Comparison of ENCODE assay signal across 26 mouse cellular contexts in the genomic region with DNA sequence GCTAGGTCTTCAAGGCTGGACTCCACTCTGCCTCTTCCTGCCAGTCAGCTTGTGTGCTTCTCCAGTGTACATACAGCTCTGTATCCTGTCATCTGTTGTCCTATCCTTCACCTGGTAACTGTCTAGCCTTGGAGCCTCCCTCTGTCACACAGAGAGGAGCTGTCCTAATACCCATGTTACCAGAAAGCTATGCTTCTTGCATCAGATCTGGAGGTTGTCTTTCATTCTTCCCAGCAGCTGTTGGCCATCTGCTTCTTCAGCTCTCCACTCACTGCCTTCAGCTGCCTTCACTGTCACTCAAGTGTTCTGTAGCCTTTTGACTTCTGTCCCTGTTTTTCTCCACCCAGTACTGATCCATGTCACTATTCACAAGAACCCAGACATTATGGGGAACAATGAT. TPM values are rescaled to one million over a fixed set of nuclear protein-coding genes. Genes with fewer than 3 reads are reported as not detected.
DNase-seq lines count a peak whose midpoint lies in the region; ATAC-seq and TF ChIP-seq lines count a peak whose summit lies in the region.
"Had no signal": no experiment of that assay in that cellular context is flagged by ENCODE, and none has a peak within 500 bp of the region (broad histone marks: within the 10 kb centered on the region; RNA-seq: fewer than 3 reads in every experiment).

No protein-coding gene starts in this region.

- peaks cover 49% of the 10 kb centered on the region for H3K36me3 ChIP-seq in embryonic facial prominence, embryonic 14.5 days (ENCODE audit: control insufficient read depth, insufficient read depth, low read length)
- H3K36me3 ChIP-seq in embryonic facial prominence, embryonic 10.5 days (replicated peaks): peaks cover 73% of the 10 kb centered on the region
- peaks cover 15% of the 10 kb centered on the region for H3K36me3 ChIP-seq in lung, embryonic 16.5 days (ENCODE audit: control insufficient read depth, insufficient read depth, low read length)
- peaks cover 54% of the 10 kb centered on the region for H3K36me3 ChIP-seq in limb, embryonic 13.5 days

- no peaks in the 10 kb centered on the region for H3K27me3 ChIP-seq in embryonic facial prominence, embryonic 14.5 days (replicated peaks; ENCODE audit: control insufficient read depth, insufficient read depth, low read length)
- no peaks in the 10 kb centered on the region for H3K27me3 ChIP-seq in embryonic facial prominence, embryonic 10.5 days (replicated peaks; ENCODE audit: low read depth, poor library complexity, severe bottlenecking)
- H3K27me3 ChIP-seq in lung, embryonic 16.5 days (ENCODE audit: control insufficient read depth, insufficient read depth, low read depth, low read length): no peaks in the 10 kb centered on the region
- H3K27me3 ChIP-seq in limb, embryonic 13.5 days: no peaks in the 10 kb centered on the region
- H3K27me3 ChIP-seq: embryonic facial prominence, embryonic 12.5 days; forebrain, embryonic 13.5 days; heart, embryonic 15.5 days had no signal

- 0 out of 2 replicates have a peak, but pooled peaks have one; percentile 51 for ATAC-seq in embryonic facial prominence, embryonic 14.5 days (ENCODE audit: low read depth)
- ATAC-seq in lung, embryonic 16.5 days (ENCODE audit: low read depth): peak; percentile 30; the same call in 1 of the 2 replicates
- ATAC-seq in limb, embryonic 13.5 days (ENCODE audit: low FRiP score, low read depth): peak; percentile 49
- ATAC-seq: forebrain, embryonic 13.5 days; forebrain, postnatal 0 days; hindbrain, embryonic 16.5 days had no signal

- H3K4me2 ChIP-seq in embryonic facial prominence, embryonic 14.5 days (ENCODE audit: low read depth, low read length): no peak overlapping the region
- no peak overlapping the region for H3K4me2 ChIP-seq in lung, embryonic 16.5 days (ENCODE audit: low read depth, low read length)
- H3K4me2 ChIP-seq in limb, embryonic 13.5 days (replicated peaks): no peak overlapping the region
- H3K4me2 ChIP-seq: embryonic facial prominence, embryonic 12.5 days; forebrain, embryonic 13.5 days; heart, embryonic 11.5 days; heart, embryonic 15.5 days had no signal

- no peak overlapping the region for H3K4me3 ChIP-seq in embryonic facial prominence, embryonic 14.5 days (ENCODE audit: low read depth, low read length)
- no peak overlapping the region for H3K4me3 ChIP-seq in embryonic facial prominence, embryonic 10.5 days
- H3K4me3 ChIP-seq in lung, embryonic 16.5 days (ENCODE audit: low read length): no peak overlapping the region
- H3K4me3 ChIP-seq in lung, adult 2 months (replicated peaks; ENCODE audit: extremely low read depth, low read depth, low read length): no peak overlapping the region
- H3K4me3 ChIP-seq in limb, embryonic 13.5 days: no peak overlapping the region
- H3K4me3 ChIP-seq: embryonic facial prominence, embryonic 12.5 days; forebrain, embryonic 13.5 days; heart, adult 2 months; heart, embryonic 15.5 days; hindbrain, embryonic 10.5 days had no signal

- no peaks in the 10 kb centered on the region for H3K9me3 ChIP-seq in embryonic facial prominence, embryonic 14.5 days (ENCODE audit: control insufficient read depth, low read length)
- H3K9me3 ChIP-seq in embryonic facial prominence, embryonic 10.5 days: no peaks in the 10 kb centered on the region
- no peaks in the 10 kb centered on the region for H3K9me3 ChIP-seq in lung, embryonic 16.5 days (ENCODE audit: control insufficient read depth, low read length)
- H3K9me3 ChIP-seq in limb, embryonic 13.5 days: no peaks in the 10 kb centered on the region
- H3K9me3 ChIP-seq: embryonic facial prominence, embryonic 12.5 days; forebrain, embryonic 13.5 days; heart, embryonic 15.5 days; hindbrain, embryonic 10.5 days had no signal

- TF ChIP-seq POLR2A in lung, adult 2 months (IDR thresholded peaks at IDR 0.05; ENCODE audit: borderline replicate concordance, extremely low read depth, low read depth, low read length): no peak

- no peak overlapping the region for H3K9ac ChIP-seq in embryonic facial prominence, embryonic 14.5 days (ENCODE audit: low read depth, low read length)
- no peak overlapping the region for H3K9ac ChIP-seq in lung, embryonic 16.5 days (ENCODE audit: low read length)
- no peak overlapping the region for H3K9ac ChIP-seq in limb, embryonic 13.5 days
- H3K9ac ChIP-seq: embryonic facial prominence, embryonic 12.5 days; forebrain, embryonic 13.5 days; forebrain, postnatal 0 days; heart, embryonic 15.5 days had no signal

- H3K27ac ChIP-seq in embryonic facial prominence, embryonic 14.5 days (replicated peaks; ENCODE audit: low read depth, low read length): no peak overlapping the region
- H3K27ac ChIP-seq in embryonic facial prominence, embryonic 10.5 days (replicated peaks): no peak overlapping the region
- H3K27ac ChIP-seq in lung, embryonic 16.5 days (ENCODE audit: low read length): no peak overlapping the region
- no peak overlapping the region for H3K27ac ChIP-seq in limb, embryonic 13.5 days
- H3K27ac ChIP-seq: embryonic facial prominence, embryonic 12.5 days; forebrain, embryonic 13.5 days; heart, adult 2 months; heart, embryonic 15.5 days; hindbrain, embryonic 10.5 days had no signal

- no peak for TF ChIP-seq CTCF in lung, adult 2 months (IDR thresholded peaks at IDR 0.05; ENCODE audit: insufficient read depth, low read length)

- no peaks in the 10 kb centered on the region for H3K4me1 ChIP-seq in embryonic facial prominence, embryonic 14.5 days (ENCODE audit: control insufficient read depth, insufficient read depth, low read length)
- H3K4me1 ChIP-seq in embryonic facial prominence, embryonic 10.5 days: peaks cover 16% of the 10 kb centered on the region; the same call in 1 of the 2 replicates
- H3K4me1 ChIP-seq in lung, embryonic 16.5 days (replicated peaks; ENCODE audit: control insufficient read depth, insufficient read depth, low read length): no peaks in the 10 kb centered on the region; the same call in 1 of the 2 replicates
- no peaks in the 10 kb centered on the region; the same call in 1 of the 2 replicates for H3K4me1 ChIP-seq in lung, adult 2 months (ENCODE audit: control insufficient read depth, insufficient read depth, low read length)
- 0 out of 2 replicates have a peak, but pooled peaks cover 9% of the 10 kb centered on the region for H3K4me1 ChIP-seq in limb, embryonic 13.5 days
- H3K4me1 ChIP-seq: embryonic facial prominence, embryonic 12.5 days; forebrain, embryonic 13.5 days had no signal

- peak; percentile 54 for DNase-seq in embryonic facial prominence, embryonic 14.5 days (ENCODE audit: low spot score)
- DNase-seq in embryonic facial prominence, embryonic 10.5 days (ENCODE audit: low spot score): no peak
- no peak for DNase-seq in lung, adult 2 months
- DNase-seq in 3T3-L1 (ENCODE audit: low read depth, low spot score): peak; percentile 48
- no peak for DNase-seq in heart, postnatal 36 days
- no peak for DNase-seq in cerebellum, postnatal 14 days
- DNase-seq: adrenal gland, adult 8-10 months; adrenal gland, postnatal 36 days; cerebellum, adult 2 months; cerebellum, postnatal 10 days; embryo, embryonic 11 days; forebrain, postnatal 0 days; gastrocnemius, postnatal 14 days; heart, adult 2 months; heart, postnatal 14 days had no signal

- intact Hi-C loops in heart, postnatal 36 days (cut with DNase I): no loop called here

RNA-seq across cellular contexts. Expression of gene 1700010B08Rik, which starts 29.4 kb away (rescaled TPM):
- not detected in 2 replicates for polyA plus RNA-seq in embryonic facial prominence, embryonic 14.5 days (2014; fragmentation: Nextera tagmentation; extraction: Ambion mirVana)
- polyA plus RNA-seq in embryonic facial prominence, embryonic 10.5 days (2016; fragmentation: Nextera tagmentation; extraction: Ambion mirVana): not detected in 2 replicates
- polyA plus RNA-seq in lung, embryonic 16.5 days (2015; fragmentation: Nextera tagmentation; extraction: Ambion mirVana): not detected in 2 replicates
- not detected in 2 replicates for polyA plus RNA-seq in lung, adult 2 months (2012; rRNA removed)
- not detected in 2 replicates for polyA plus RNA-seq in limb, embryonic 13.5 days (2015; fragmentation: Nextera tagmentation; extraction: Ambion mirVana)
- total RNA-seq in heart, postnatal 36 days (2021): not detected
- total RNA-seq: adrenal gland, postnatal 36 days; common myeloid progenitor, adult 5-6 weeks; forebrain, postnatal 0 days; gastrocnemius, adult 18-20 months; gastrocnemius, postnatal 14 days; heart, adult 2 months; heart, postnatal 14 days had no signal
- polyA plus RNA-seq: C2C12; cerebellum, adult 2 months; embryonic facial prominence, embryonic 12.5 days; forebrain, embryonic 13.5 days; forebrain, postnatal 0 days; heart, embryonic 11.5 days; heart, embryonic 15.5 days; hindbrain, embryonic 10.5 days; hindbrain, embryonic 16.5 days had no signal

RNA-seq across cellular contexts. Expression of gene Rab22a, which starts 30.3 kb away (rescaled TPM):
- 47.5 and 50.8 TPM in 2 replicates for polyA plus RNA-seq in embryonic facial prominence, embryonic 14.5 days (2014; fragmentation: Nextera tagmentation; extraction: Ambion mirVana)
- 24.2 and 24.6 TPM in 2 replicates for polyA plus RNA-seq in embryonic facial prominence, embryonic 10.5 days (2016; fragmentation: Nextera tagmentation; extraction: Ambion mirVana)
- polyA plus RNA-seq in lung, embryonic 16.5 days (2015; fragmentation: Nextera tagmentation; extraction: Ambion mirVana): 29.7 and 34.1 TPM in 2 replicates
- 27.3 and 51.1 TPM in 2 replicates for polyA plus RNA-seq in lung, adult 2 months (2012; rRNA removed)
- polyA plus RNA-seq in limb, embryonic 13.5 days (2015; fragmentation: Nextera tagmentation; extraction: Ambion mirVana): 39.4 and 46.4 TPM in 2 replicates
- total RNA-seq in heart, postnatal 36 days (2021): 10 to 100 TPM; 32.7 to 34.4 TPM

RNA-seq across cellular contexts. Expression of gene Vapb, which starts 47.5 kb away (rescaled TPM):
- 12.9 and 15.4 TPM in 2 replicates for polyA plus RNA-seq in embryonic facial prominence, embryonic 14.5 days (2014; fragmentation: Nextera tagmentation; extraction: Ambion mirVana)
- 8.1 and 9.8 TPM in 2 replicates for polyA plus RNA-seq in embryonic facial prominence, embryonic 10.5 days (2016; fragmentation: Nextera tagmentation; extraction: Ambion mirVana)
- 15.5 and 19.2 TPM in 2 replicates for polyA plus RNA-seq in lung, embryonic 16.5 days (2015; fragmentation: Nextera tagmentation; extraction: Ambion mirVana)
- 13.3 and 16.8 TPM in 2 replicates for polyA plus RNA-seq in lung, adult 2 months (2012; rRNA removed)
- polyA plus RNA-seq in limb, embryonic 13.5 days (2015; fragmentation: Nextera tagmentation; extraction: Ambion mirVana): 10.2 and 11.0 TPM in 2 replicates
- total RNA-seq in heart, postnatal 36 days (2021): 100 to 1,000 TPM; 122 to 127 TPM

Comparison
In these comparisons a context has a peak if more than half of its experiments do, and no peak if none do; other contexts are left out.
1. DNase-seq: peak in embryonic facial prominence, embryonic 14.5 days (single experiment) and 3T3-L1 (single experiment); none in embryonic facial prominence, embryonic 10.5 days (single experiment), lung, adult 2 months (single experiment), heart, postnatal 36 days (0 of 2) and cerebellum, postnatal 14 days (0 of 2).
2. Peak in every context shown above with its lines, with median percentiles within 50 percentile points of each other: ATAC-seq.